Mouse (Mus musculus) right cerebral cortex, postnatal 36 days (tissue): ENCODE results near the gene Heatr6.

Experiments used
- DNase-seq, 2 experiments: peaks; one replicate each; pipeline ENCODE4 v3.0.0; 2022; ENCODE audit warnings: low spot score in 2 of 2, mixed read lengths in 1 of 2

Gene Heatr6

DNA sequence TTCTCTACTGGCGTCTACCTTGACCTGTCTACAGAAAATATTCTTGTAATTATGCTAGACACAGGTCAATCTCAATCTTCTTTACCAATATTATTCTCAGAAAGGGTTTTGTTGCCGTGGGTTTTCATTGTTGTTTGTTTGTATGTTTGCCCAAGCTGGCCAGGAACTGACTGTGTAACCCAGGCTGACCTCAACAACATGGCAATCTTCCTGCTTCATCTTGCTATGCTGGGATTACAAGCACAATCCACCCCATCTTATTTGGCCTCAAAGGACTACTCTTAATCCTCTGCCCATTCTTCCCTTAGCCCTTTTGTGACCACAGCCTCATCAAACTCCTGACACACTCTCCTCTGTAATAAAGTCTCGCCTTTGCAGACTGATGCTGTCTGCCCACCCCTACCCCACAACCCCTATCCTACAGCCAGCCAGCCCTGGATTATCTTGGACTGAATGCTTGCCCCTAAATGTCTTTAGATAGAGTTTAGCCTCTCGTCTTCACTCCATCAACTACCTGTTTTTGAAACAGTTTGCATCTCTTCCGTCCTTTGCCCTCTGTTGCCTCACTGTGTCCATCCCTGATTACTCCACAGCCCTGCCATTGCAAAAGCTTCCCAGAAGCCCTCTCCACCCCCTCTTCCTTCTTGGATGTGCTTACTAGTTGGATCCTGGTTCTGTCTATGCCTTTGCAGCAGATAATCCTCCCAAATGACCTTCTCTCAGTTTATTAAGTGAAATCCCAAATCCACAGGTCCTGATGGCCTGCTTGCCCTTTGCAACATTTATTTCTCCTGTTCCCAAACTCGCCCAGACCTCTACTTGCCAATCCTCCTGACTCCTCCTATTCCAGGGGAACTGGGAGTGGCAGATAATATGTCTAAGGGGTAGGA lies 5.9 kb upstream of the Heatr6 start:
- DNase-seq = no peak

DNA sequence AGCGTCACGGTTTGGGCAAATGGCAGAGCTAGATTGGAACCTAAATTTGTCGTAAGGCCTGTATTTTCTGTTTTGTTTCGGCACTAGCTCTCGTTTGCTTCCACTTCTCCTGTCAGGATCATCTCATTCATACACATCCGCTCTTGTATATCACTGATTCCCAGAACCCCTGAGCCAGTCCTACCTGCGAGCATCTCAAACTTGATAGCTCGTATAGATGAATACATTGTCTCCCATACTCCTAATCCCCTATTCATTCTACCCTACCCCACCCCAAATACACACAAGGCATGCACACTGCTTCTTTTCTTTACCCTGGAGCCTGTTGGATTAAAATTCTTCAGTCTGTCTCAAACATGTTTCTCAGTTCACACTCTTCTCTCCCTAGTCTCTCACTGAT lies 731 bp downstream of the Heatr6 start:
- no peak for DNase-seq

DNA sequence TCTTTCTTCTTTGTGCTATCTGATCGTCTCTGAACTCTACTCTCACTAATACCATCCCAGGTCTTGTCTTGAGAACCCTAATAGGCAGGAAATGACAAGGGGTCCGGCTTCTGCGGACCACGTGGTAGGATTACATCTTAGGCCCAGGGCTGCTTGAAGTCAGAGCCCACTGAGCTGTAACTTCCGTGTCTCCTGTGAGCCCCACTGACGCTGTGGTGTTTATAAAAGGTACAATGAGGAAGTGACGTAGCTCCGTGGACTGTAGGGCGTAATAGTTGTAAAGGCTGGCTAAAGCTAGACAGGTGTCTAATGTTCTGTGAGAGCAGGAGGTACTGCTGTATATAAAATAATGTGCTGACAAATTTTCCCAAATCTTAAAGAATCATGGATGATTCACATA lies 13.8 kb downstream of the Heatr6 start:
- no peak for DNase-seq

DNA sequence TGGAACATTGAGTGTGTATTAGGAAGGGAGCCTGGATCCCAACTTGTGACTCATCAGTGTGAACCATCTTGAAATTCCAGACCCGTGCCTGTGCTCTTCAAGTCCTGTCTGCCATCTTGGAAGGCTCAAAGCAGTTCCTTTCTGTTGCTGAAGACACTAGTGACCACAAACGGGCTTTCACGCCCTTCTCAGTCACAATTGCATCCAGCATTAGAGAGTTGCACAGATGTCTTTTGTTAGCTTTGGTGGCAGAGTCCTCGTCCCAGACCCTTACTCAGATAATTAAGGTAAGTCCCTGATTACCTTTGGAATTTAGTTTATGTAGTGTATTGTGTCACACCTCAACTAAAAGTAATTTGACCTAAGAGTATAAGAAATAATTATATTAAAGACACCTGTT lies 15.5 kb downstream of the Heatr6 start:
- DNase-seq = no peak

DNA sequence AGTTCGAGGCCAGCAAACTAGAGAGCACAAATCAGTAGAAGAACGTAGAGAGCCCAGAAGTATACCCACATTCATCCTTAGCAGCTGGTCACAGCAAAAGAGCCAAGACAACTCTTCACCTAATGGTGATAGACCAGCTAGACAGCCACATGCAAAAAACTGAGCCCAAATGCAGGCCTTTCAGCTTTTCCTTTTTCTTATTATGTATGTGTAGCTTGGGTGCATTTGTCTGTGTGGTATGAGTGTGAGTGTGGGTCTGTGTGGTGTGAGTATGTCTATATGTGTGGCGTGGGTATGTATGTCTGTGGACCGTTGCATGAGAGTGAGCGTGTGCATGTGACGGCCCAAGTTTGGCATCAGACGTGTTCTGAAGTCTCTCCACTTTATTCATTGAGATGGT lies 17.5 kb downstream of the Heatr6 start:
- DNase-seq = no peak

DNA sequence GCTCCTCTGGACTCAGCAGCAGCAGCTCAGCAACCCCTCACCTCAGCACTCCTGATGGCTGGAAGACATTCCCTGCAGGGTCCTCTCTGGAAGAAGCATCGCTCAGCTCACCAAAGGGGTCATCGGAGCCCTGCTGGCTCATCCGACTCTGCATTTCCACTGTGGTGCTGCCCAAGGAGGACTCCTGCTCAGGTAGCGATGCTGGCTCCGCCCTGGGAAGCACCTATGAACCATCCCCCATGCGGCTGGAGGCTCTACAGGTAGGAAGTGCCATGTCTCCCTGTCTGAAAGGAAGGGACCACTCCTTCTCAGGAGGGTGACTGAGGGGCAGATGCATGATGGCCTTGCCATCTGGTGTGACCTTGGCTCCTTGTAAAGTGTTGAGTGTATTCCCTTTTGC lies 18.8 kb downstream of the Heatr6 start:
- no peak for DNase-seq

DNA sequence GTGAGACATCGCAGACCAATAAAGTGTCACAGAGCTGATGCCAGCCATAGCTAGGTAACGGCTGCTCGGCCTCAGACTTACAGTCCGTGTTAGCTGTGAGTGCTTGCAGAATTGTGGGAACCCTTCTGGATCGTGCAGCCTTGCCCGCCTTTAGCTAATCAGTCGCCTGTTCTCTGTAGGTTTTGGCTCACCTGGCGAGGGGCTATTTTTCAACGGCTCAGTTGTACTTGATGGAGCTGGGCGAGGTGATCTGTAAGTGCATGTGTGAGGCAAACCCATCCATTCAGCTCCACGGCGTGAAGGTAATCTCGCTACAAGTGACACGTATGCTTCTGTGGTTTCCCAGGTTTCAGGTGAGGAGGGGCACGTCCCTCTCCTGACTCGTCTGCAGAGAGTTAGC lies 20.2 kb downstream of the Heatr6 start:
- no peak for DNase-seq

DNA sequence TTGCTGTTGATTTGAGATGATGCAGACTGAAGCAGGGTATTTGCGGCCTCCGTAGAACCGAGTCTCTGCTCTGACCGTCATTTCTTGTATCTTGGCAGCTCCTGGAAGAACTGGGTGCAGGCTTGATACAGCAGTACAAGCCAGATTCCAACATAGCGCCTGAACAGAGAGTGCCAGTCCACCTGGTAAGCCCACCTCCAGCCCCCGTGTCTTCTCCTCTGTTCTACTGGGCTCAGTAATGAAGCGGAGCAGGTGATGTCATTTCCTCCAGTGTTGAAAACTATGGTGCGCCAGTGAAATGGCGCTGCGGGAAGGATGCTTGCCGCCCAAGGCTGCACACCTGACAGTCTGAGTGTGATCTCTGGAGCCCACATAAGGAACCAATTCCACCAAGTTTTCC lies 20.8 kb downstream of the Heatr6 start:
- no peak for DNase-seq

DNA sequence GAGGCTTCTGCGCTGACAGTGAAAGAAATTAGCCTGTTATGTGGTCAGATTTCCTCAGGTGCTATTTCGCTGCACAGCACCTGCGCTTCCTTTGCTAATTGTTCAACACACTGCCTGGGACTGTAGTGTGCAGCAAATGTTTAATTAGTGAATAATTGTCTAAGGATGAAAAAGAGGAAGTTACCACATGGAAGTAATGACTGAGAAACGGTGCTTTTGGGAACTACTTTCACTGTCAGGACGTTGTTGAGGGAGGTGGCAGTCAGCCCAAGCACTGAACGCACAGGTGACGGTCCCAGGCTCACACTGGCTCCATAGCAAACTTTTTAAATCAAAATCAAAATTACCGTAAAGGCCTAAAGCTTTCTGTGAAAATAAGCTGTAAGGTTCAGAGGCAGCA lies 23.3 kb downstream of the Heatr6 start:
- DNase-seq = no peak

DNA sequence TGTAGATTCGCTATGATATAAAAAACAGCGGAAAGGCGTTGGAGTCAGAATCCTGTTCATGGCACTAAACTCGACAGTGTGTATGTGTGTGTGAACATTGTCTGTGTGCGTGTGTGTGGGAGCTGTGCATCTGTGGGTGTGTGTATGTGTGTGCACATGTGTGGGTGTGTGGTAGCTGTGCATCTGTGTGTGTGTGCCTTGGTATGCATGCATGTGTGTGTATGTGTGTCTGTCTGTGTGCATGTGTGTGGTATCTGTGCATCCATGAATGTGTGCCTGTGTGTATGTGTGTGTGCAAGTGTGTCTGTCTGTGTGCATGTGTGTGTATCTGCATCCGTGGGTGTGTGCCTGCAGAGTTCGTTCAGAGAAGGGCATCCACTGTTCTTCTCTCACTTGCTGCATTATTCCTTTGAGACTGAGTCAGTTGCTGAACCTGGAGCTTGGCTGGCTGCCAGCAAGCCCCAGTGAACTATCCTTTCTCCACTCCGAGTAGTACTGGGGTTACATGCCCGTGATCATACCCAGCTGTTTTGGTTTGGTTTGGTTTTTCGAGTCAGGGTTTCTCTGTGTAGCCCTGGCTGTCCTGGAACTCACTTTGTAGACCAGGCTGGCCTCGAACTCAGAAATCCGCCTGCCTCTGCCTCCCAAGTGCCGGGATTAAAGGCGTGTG lies 30.6 kb downstream of the Heatr6 start:
- DNase-seq = no peak

DNA sequence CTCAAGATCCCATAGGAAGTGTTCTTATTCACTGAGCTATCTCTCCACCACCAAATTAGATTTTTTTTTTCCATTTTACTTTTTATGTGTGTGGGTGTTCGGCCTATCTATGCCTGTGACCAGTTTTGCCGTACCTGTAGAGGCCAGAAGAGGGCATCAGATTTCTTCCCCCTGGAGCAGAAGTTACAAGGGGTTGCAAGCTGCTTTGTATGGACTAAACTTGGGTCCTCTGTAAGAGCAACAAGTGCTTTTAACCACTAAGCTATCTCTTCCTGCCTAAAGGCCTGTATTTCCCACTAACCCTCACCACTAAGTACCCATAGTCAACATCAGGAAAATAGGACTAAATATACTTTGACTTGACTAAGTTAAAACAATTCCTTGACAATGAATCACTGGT lies 31.2 kb downstream of the Heatr6 start:
- no peak for DNase-seq

DNA sequence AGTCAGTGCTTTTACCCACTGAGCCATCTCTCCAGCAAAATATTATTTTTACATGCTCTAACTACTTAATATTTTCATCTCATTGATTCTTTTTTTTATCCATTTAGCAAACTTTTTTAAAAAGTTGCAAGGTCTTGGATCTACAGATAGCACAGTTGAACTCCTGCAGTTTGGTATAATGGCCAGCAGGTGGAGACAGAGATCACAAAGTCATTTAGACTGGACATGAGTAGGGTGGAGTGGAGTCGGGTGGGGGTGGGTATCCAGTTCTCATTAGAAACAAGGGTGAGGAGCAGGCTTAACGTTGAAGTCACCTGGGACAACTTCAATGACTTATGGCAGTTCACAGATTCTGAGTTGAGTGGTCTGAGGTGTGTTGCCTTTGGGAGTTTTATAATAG lies 31.9 kb downstream of the Heatr6 start:
- no peak for DNase-seq

DNA sequence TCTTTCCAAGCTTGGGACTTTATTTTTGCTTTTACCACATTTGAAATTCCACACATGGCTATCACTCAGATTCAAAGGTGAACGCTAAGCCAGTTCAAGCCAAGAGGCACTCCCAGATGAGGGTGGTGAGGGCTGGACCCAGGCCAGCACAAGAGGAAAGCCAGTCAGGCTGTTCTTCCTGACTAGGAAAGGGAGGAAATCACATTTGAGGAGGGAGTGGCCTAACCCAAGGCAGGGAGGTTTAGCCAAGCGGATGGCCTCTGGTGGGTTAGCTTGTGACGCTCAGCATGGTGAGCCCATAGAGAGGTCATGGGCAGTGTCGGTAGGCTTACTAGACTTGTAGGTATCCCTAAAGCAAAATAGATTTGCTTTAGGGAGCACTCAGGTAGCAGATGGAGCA lies 33.3 kb downstream of the Heatr6 start:
- DNase-seq = no peak

DNA sequence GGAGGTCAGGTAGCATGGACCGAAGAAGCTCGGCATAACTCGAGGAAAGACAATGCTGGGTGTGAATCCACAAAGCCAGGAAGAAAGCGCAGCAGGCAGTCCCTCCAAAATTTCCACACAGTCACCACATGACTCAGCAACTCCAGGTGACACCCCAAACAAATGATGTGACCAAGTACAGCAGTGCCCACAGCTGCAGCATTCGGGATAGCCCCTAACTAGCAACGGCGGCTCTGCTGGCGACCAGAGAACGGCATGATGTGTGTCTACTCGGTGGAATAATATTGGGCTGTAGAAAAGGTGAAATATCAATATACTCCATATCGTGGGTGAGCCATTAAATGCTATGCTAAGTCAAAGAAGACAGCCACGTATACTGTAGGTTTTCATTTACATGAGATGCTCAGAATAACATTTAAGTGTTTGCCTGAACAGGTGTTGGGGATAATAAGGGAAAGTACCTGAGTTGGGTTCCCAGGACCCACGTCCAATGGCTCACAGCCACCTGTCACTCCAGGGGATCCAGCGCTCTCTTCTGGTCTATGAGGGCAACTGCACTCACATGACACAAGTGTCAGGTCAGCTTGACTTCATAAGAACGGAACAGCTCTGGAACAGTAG lies 34.0 kb downstream of the Heatr6 start:
- no peak for DNase-seq

DNA sequence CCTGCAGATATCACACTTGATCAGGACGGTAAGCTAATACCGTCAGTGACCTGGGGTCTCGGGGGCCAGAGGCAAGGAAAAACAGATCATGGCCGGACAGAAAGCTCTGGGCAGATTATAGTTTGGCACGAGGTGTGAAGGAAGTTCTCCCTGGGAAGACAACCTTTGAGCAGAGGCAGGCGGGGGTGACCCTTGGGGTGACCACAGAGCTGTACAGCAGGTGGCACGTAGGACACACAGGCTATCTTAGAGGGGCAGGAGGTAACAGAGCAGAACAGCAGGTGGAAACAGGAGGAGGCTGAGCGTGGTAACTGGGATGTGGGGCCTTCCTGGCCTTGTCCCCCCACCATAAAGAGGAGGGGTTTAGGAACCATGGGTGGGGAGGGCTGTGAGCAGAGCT lies 34.8 kb downstream of the Heatr6 start:
- no peak for DNase-seq

DNA sequence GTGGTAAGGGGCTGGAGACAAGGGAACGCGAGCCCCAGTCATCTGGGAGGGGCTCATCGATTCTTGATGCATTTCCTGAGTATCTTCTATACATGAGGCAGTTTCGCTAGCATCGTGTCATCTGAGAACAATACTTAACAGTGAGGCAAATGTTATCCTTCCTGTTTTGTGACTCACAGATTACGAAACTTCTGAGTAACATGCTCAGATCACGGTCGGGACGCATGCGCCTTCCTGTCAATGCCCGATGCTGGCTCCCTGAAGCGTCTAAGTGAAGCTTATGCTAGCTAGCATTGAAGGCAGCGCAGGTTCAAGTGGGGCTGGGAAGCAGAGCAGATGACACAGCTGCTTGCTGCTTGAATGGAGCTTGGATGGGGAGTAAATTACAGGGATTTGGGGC lies 35.8 kb downstream of the Heatr6 start:
- DNase-seq = no peak

DNA sequence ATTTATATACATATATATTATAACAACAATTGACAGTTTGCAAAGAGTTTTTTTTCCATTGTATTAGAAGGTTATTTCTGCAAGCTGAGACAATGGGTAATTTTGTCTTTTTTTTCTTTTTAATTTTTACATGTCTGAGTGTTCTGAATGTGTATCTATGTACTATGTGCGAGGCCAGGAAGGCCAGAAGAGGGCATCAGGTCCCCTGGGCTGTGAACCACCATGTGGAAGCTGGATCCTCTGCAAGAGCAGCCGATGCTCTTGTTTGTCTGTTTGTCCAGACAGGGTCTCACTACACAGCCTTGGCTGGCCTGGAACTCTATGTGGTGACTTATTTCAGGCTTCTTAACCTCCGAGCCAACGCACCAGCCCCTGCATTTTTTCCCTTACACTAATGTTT lies 37.6 kb downstream of the Heatr6 start:
- no peak for DNase-seq

DNA sequence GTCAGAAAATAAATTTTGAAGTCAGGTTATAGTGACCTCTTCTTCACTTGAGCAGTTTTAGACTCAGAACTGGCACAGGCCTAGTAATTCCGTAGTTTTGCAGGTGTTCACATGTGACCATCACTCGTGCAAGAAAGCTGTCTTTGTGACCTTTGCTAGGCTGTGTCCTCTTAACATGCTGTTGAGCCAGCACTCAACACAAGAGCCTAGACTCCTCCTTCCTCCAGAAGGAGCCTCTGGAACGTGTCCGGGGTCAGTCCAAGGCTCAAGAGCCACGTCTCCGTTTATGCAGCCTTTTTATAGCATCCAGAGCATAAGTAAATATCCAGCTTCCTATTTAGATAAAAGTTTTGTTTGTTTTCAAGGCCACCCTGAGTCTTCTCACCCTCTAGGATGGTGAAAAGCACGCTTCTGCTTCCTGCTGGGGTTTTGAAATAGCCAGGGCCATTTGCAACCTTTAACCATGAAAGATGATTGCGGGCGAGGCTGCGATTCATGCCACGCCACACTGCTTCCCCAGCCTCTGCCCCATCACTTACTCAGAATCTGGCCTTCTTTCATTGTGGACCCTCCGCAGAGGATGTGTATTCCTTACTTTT lies 38.9 kb downstream of the Heatr6 start:
- no peak for DNase-seq

DNA sequence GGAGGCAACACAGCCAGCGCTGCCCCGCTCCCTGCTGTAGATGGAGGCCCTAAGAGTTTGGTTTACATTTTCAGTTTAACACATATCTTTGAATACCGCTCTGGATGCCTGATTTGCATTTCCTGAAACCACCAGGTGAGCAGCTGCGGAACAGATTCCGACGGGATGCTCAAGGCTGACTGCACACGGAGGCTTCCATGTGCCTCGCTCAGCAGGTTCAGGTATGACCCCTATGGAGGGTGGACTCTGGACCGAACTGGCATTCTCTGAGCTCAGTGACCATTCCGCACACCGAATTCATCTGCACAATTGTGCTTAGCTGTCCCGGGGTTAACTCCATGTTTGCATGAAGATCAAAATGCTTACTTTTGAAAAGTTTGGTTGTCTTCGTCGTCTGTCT lies 39.8 kb downstream of the Heatr6 start:
- DNase-seq = no peak

DNA sequence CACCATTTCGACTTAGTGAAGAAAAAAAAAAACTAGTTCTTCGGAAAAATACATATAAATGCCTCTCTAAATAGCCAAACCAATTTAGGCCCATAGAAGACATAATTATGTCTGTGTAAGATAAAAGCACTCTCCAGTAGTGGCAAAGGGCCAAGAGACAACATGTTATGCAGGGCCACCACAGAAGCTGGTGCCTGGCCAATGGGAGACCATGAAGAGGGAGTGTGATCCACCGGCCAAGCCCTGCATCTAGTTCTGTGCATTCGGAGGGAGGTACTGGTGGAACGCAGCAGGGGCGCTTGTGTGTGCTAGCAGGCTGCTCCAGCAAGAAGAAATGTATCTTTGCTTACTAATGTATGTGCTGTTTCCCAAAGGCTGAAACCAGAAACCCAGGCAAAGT lies 42.6 kb downstream of the Heatr6 start:
- no peak for DNase-seq

DNA sequence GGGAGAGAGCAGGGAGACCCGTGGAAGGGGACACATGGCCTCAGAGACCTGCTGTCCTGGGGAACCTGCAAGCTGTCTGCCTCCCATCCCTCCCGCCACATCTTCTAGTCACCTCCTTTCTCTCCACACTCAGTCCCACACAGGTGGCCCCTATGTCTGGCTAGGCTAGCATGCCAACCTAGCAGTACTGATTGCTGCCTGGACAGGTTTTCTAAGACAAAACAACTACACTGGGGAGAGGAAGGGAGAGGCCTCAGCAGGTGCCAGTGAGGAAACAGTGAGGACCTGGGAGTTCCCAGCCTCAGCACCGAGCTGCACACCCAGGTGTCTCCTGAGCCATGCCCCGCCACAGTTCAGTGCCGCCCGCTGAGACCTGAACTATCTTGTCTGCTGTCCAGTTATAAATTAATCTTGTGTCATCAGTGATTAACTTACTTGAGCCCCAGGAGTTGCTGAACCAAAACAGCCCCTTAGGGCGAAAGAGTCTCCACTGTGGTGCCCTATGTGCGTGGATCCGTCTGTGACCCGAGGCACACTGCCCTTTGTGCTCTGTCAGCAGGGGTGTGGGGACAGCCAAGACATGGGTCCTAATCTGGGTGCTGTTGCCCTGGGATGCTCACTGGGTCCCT lies 43.6 kb downstream of the Heatr6 start:
- no peak for DNase-seq

DNA sequence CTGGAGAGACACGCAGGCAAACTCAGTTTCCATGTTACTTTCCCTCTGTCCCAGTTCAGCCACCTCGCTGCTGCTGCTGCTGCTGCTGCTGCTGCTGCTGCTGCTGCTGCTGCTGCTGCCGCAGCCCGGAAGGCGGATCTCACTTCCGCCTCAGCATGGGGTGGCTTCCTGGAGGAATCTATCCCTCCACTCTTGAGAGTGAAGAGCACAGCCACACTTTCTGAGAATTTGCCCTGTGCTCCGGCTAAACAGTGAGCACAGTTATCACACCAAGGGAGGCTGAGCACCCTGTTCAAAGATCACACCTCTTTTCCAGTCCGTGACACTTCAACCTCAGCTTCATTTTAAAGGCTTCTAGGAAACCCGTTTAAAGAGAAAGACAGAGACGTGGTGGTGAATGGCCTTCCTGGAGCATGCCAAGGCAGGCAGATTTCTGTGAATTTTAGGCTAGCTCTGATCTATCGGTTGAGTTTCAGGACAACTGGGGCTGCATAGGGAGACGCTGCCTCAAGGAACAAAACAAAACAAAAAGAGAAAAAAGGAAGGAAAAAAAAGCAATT lies 46.5 kb downstream of the Heatr6 start:
- DNase-seq = no peak
